Mouse (Mus musculus) lung, embryonic 16.5 days (tissue): ENCODE measurements at regions not wholly inside any gene's neighbourhood (a gene's known extent, or its start where the extent isn't known, plus 50 kb on each side); places are given as distances from the start of the nearest gene placed in this dataset.

ENCODE experiments used
- ATAC-seq: fragments of 200-750 bp; cut with Nextera tagmentation; 2 replicates; pipeline ENCODE4 v1.8.0; 2017; ENCODE audit warnings: low read depth, mild to moderate bottlenecking, moderate library complexity
- H3K27ac ChIP-seq: fragments of 300-500 bp; sonication (generic); 2 replicates; pipeline ENCODE4 v1.5.1; 2014; ENCODE audit warnings: mild to moderate bottlenecking, control low read depth, low read length
- H3K27me3 ChIP-seq: fragments of 300-500 bp; sonication (generic); 2 replicates; pipeline ENCODE4 v1.6.1; 2014; ENCODE audit warnings: low read depth, low read length, mixed read lengths; ENCODE audit not compliant: control insufficient read depth, insufficient read depth
- H3K36me3 ChIP-seq: fragments of 300-500 bp; sonication (generic); 2 replicates; pipeline ENCODE4 v1.6.1; 2014; ENCODE audit warnings: low read length; ENCODE audit not compliant: control insufficient read depth, insufficient read depth
- H3K4me1 ChIP-seq: fragments of 300-500 bp; sonication (generic); replicated peaks from 2 replicates; pipeline ENCODE4 v1.6.1; 2014; ENCODE audit warnings: low read length, mixed read lengths; ENCODE audit not compliant: control insufficient read depth, insufficient read depth
- H3K4me2 ChIP-seq: fragments of 300-500 bp; sonication (generic); 2 replicates; pipeline ENCODE4 v1.6.1; 2014; ENCODE audit warnings: low read depth, low read length, control low read depth
- H3K4me3 ChIP-seq: fragments of 300-500 bp; sonication (generic); 2 replicates; pipeline ENCODE4 v1.5.1; 2014; ENCODE audit warnings: mild to moderate bottlenecking, low read length, control low read depth
- H3K9ac ChIP-seq: fragments of 300-500 bp; sonication (generic); 2 replicates; pipeline ENCODE4 v1.6.1; 2014; ENCODE audit warnings: low read length, control low read depth
- H3K9me3 ChIP-seq: fragments of 300-500 bp; sonication (generic); 2 replicates; pipeline ENCODE4 v1.6.1; 2016; ENCODE audit warnings: low read length; ENCODE audit not compliant: control insufficient read depth
- WGBS: fragments of 180-500 bp; shearing (Covaris S2); extraction: QIAGEN DNeasy Blood & Tissue Kit; methylation state at CpG from one replicate; pipeline ENCODE4 v1.1.7; 2014; 5-methylcytosine and 5-hydroxymethylcytosine counted together

GRCm38 (mm10) chr11:37936439-37937134 is 700.8 kb upstream of the Tenm2 start:
- no peak for ATAC-seq
- H3K4me2 ChIP-seq, result no peak overlapping the region

DNA sequence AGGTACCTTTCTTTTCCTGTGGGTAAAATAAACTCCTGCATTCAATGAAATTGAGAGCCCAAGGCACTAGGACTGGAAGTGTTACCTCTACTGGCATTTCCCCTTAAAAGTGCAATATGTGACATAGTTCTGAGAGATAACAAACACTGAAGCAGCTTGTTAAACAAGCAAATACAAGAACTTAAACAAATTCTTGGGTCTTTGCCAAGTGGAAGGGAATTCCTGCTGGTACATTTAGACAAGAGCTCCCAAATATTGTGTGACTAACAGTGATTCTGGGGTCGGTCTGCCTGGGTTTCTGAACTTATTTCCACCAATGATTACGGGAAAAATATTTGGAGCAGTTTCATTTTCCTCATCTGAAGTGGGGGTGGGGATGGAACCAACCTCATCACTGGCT is 677.4 kb upstream of the Tenm2 start:
- Histone ChIP-seq H3K27me3 (no peaks in the 10 kb centered on the region), H3K4me2 (no peak overlapping the region), H3K27ac (no peak overlapping the region), H3K4me1 (0 out of 2 replicates have a peak, but pooled peaks cover 2% of the 10 kb centered on the region), H3K9ac (no peak overlapping the region), H3K9me3 (no peaks in the 10 kb centered on the region), H3K4me3 (no peak overlapping the region), H3K36me3 (no peaks in the 10 kb centered on the region)
- 19% methylated on average over 2 of the region's 2 CpGs for WGBS
- no peak for ATAC-seq

More at GRCm38 (mm10) chr11:37936439-37937134, 700.8 kb upstream of the Tenm2 start:
- Histone ChIP-seq H3K27me3 (no peaks in the 10 kb centered on the region), H3K36me3 (no peaks in the 10 kb centered on the region), H3K4me1 (no peaks in the 10 kb centered on the region), H3K4me3 (no peak overlapping the region), H3K9ac (no peak overlapping the region), H3K27ac (no peak overlapping the region), H3K9me3 (no peaks in the 10 kb centered on the region)
- 77% methylated on average over 5 of the region's 5 CpGs for WGBS

DNA sequence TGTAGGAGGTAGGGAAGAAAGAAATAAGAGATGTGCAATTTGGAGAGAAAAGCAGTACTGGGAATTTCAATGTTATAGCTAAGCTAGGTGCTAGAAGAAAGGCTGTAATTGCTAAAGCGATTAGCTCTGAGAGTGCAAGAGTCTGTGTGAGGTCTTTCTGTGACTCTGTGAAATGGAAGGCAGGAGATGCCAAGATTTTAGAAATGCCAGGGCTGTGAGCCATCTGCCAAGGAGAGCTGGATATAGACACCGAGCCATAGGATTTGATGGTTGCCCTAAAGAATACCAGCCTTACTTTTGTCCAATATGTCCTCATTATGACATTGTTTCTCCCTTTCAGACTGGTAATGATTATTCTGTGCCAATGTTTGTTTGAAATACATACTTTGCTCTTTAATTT is 669.2 kb upstream of the Tenm2 start:
- no peak overlapping the region for H3K4me3 ChIP-seq
- no peaks in the 10 kb centered on the region for H3K36me3 ChIP-seq
- no peak for ATAC-seq
- H3K4me1 ChIP-seq, result no peaks in the 10 kb centered on the region
- WGBS, result 86% methylated on average over 2 of the region's 2 CpGs
- no peak overlapping the region for H3K27ac ChIP-seq
- no peak overlapping the region for H3K4me2 ChIP-seq
- H3K9me3 ChIP-seq, result no peaks in the 10 kb centered on the region
- no peak overlapping the region for H3K9ac ChIP-seq
- no peaks in the 10 kb centered on the region for H3K27me3 ChIP-seq

- Histone ChIP-seq H3K4me1 (no peaks in the 10 kb centered on the region), H3K27me3 (no peaks in the 10 kb centered on the region), H3K4me2 (no peak overlapping the region), H3K36me3 (no peaks in the 10 kb centered on the region), H3K27ac (no peak overlapping the region), H3K4me3 (no peak overlapping the region), H3K9me3 (no peaks in the 10 kb centered on the region), H3K9ac (no peak overlapping the region)
- no peak for ATAC-seq
Observed at GRCm38 (mm10) chr11:37897713-37898112, 661.9 kb upstream of the Tenm2 start.

GRCm38 (mm10) chr11:37882717-37883116 is 647.0 kb upstream of the Tenm2 start:
- no peak for ATAC-seq
- WGBS, result 78% methylated on average over 4 of the region's 4 CpGs
- Histone ChIP-seq H3K27ac (no peak overlapping the region), H3K9me3 (no peaks in the 10 kb centered on the region), H3K27me3 (no peaks in the 10 kb centered on the region), H3K9ac (no peak overlapping the region), H3K36me3 (no peaks in the 10 kb centered on the region), H3K4me3 (no peak overlapping the region), H3K4me1 (no peaks in the 10 kb centered on the region), H3K4me2 (no peak overlapping the region)

DNA sequence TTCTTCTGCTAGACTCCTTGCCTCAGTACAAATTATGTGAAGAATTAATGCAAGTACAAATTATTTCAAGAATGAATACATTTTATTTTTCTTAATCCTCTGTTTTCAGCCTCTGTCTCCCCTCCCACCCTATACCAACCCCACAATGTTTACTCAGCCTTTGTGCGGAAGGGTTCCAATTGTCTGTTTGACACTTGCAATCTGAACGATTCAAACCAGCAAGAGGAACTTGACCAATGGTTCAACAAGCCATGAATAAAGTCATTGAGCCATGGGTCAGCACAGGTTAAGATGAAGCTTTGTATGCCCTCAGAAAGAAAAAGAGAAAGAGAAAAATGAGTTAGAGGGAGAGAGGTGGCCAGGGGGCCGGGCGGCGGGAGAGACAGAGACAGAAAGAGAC is 601.5 kb upstream of the Tenm2 start:
- Histone ChIP-seq H3K4me1 (no peaks in the 10 kb centered on the region), H3K4me3 (no peak overlapping the region), H3K9me3 (no peaks in the 10 kb centered on the region), H3K27ac (no peak overlapping the region), H3K4me2 (no peak overlapping the region), H3K27me3 (no peaks in the 10 kb centered on the region), H3K36me3 (no peaks in the 10 kb centered on the region), H3K9ac (no peak overlapping the region)
- WGBS, result 69% methylated on average over 5 of the region's 5 CpGs
- ATAC-seq, result no peak

DNA sequence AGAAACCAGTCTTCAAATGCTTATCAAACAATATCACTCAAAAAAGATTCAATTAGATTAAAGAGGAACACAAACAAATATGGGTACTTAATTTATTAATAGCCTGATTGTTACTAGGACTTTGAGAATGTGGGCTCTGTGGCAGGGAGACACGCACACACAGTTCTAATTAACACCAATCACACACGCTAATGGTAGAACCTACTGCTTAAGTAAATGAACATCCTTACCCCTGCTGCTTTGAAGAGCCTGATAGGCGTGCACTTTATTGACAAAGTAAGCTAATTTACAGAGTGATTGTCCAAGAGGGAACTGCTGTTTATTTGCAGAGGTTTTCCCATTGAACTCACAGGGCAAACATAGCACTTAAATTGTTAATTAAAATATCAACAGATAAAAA is 595.2 kb upstream of the Tenm2 start:
- H3K4me2 ChIP-seq, result no peak overlapping the region
- no peaks in the 10 kb centered on the region for H3K4me1 ChIP-seq
- 48% methylated on average over 3 of the region's 3 CpGs for WGBS
- no peaks in the 10 kb centered on the region for H3K36me3 ChIP-seq
- H3K9ac ChIP-seq, result no peak overlapping the region
- H3K27me3 ChIP-seq, result no peaks in the 10 kb centered on the region
- H3K4me3 ChIP-seq, result no peak overlapping the region
- ATAC-seq, result no peak
- no peaks in the 10 kb centered on the region for H3K9me3 ChIP-seq
- H3K27ac ChIP-seq, result no peak overlapping the region

DNA sequence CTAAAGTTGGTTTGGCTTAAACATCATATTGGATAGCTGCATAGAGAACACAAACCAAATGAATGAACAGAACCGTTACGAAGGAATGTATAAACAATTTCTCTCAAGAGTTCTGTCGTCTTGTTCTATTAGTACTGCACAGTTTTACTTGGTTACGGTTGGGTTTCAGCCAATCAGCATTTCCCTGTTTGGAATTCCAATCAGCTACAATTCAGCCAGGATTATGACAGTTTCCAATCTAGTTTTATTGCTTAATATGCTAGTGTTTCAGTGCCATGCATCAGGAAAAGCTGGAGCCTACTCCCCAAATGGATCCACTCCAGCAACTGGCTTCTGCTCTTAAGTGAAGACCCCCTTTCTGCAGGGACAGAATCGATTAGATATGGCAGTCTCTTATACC is 571.0 kb upstream of the Tenm2 start:
- no peaks in the 10 kb centered on the region for H3K27me3 ChIP-seq
- H3K27ac ChIP-seq, result no peak overlapping the region
- H3K4me1 ChIP-seq, result no peaks in the 10 kb centered on the region
- no peaks in the 10 kb centered on the region for H3K9me3 ChIP-seq
- H3K36me3 ChIP-seq, result no peaks in the 10 kb centered on the region
- WGBS, result 52% methylated on average over 5 of the region's 5 CpGs
- no peak for ATAC-seq
- no peak overlapping the region for H3K9ac ChIP-seq
- no peak overlapping the region for H3K4me3 ChIP-seq
- H3K4me2 ChIP-seq, result no peak overlapping the region

DNA sequence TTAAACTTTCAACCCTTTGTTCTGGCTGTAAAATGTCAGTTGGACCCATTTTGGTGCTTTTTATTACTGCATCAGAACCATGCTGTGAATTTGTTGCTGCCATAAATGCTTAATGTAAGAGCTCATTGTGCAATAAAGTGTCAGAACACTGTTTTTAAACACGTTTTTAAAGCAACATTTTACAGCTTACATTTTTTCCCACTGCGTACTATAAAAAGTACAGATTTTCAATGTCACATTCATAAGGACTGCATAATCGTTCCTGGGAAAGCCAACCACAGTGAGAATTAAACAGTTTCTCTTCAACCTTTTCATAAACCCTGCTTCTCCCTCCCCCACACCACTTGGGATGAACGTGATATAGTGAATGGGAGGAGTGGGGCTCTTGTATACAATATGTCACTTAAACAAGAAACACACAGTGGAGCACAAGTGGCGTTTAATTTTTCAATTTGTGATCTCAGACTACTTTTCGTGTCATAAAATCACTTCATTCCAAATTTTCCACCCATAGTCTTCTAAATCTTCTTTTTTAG is 563.1 kb upstream of the Tenm2 start:
- H3K9me3 ChIP-seq, result no peaks in the 10 kb centered on the region
- H3K4me1 ChIP-seq, result no peaks in the 10 kb centered on the region
- no peak overlapping the region for H3K9ac ChIP-seq
- no peak overlapping the region for H3K27ac ChIP-seq
- H3K4me3 ChIP-seq, result no peak overlapping the region
- no peak overlapping the region for H3K4me2 ChIP-seq
- no peak for ATAC-seq
- 64% methylated on average over 6 of the region's 6 CpGs for WGBS
- no peaks in the 10 kb centered on the region for H3K36me3 ChIP-seq
- H3K27me3 ChIP-seq, result no peaks in the 10 kb centered on the region
